Mouse (Mus musculus): ENCODE measurements around the gene Acer2. TPM values are rescaled to one million over a fixed set of nuclear protein-coding genes. Genes with fewer than 3 reads are reported as not detected.
A peak's percentile ranks its signal among the peaks of the same experiment; 100 is the strongest.

Gene Acer2
- polyA plus RNA-seq, 1 experiment from 2014 or later, result 8.1 TPM

- Histone ChIP-seq H3K4me2 (peak overlapping the region; percentile 85), H3K4me1 (peaks cover 24% of the 10 kb centered on the region), H3K9me3 (replicated peaks) (no peaks in the 10 kb centered on the region), H3K9ac (peak overlapping the region; percentile 99), H3K4me3 (peak overlapping the region; percentile 97), H3K27me3 (replicated peaks) (peaks cover 12% of the 10 kb centered on the region; the same call in 1 of the 2 replicates), H3K36me3 (peaks cover 31% of the 10 kb centered on the region), H3K27ac (peak overlapping the region; percentile 93)
- ATAC-seq, result no peak
- 58% methylated on average over 12 of the region's 12 CpGs for WGBS (ENCODE audit: insufficient replicate concordance)
These were observed 16.1 kb upstream of the Acer2 start for GRCm38 (mm10) chr4:86858070-86858440.

- 68% methylated on average over 5 of the region's 5 CpGs for WGBS (ENCODE audit: insufficient replicate concordance)
- Histone ChIP-seq H3K4me2 (no peak overlapping the region), H3K9ac (no peak overlapping the region), H3K36me3 (no peaks in the 10 kb centered on the region), H3K27ac (no peak overlapping the region), H3K9me3 (replicated peaks) (no peaks in the 10 kb centered on the region), H3K27me3 (replicated peaks) (peaks cover 23% of the 10 kb centered on the region), H3K4me1 (no peaks in the 10 kb centered on the region), H3K4me3 (no peak overlapping the region)
- ATAC-seq, result no peak
These were observed 10.1 kb upstream of the Acer2 start for GRCm38 (mm10) chr4:86864087-86864486.

- Histone ChIP-seq H3K4me1 (peaks cover 15% of the 10 kb centered on the region), H3K9me3 (replicated peaks) (no peaks in the 10 kb centered on the region)
These were observed 2.2 kb upstream of the Acer2 start for GRCm38 (mm10) chr4:86871988-86872387.

GRCm38 (mm10) chr4:86873072-86873471, 1.1 kb upstream of the Acer2 start:
- Histone ChIP-seq H3K4me1 (peaks cover 15% of the 10 kb centered on the region), H3K4me2 (no peak overlapping the region), H3K9ac (no peak overlapping the region), H3K36me3 (no peaks in the 10 kb centered on the region), H3K4me3 (no peak overlapping the region), H3K27ac (no peak overlapping the region), H3K9me3 (replicated peaks) (no peaks in the 10 kb centered on the region), H3K27me3 (replicated peaks) (peaks cover 54% of the 10 kb centered on the region)
- ATAC-seq, result no peak
- WGBS (ENCODE audit: insufficient replicate concordance), result 53% methylated on average over 4 of the region's 4 CpGs

More at GRCm38 (mm10) chr4:86871988-86872387, 2.2 kb upstream of the Acer2 start:
- Histone ChIP-seq H3K4me3 (no peak overlapping the region), H3K9ac (no peak overlapping the region), H3K36me3 (no peaks in the 10 kb centered on the region), H3K27ac (no peak overlapping the region), H3K4me2 (no peak overlapping the region), H3K27me3 (replicated peaks) (peaks cover 55% of the 10 kb centered on the region)
- ATAC-seq, result no peak

GRCm38 (mm10) chr4:86879477-86879876, 5.3 kb downstream of the Acer2 start:
- no peak overlapping the region for H3K9ac ChIP-seq
- no peak overlapping the region for H3K4me3 ChIP-seq
- H3K4me2 ChIP-seq, result no peak overlapping the region
- peaks cover 7% of the 10 kb centered on the region for H3K4me1 ChIP-seq
- WGBS (ENCODE audit: insufficient replicate concordance), result 80% methylated on average over 2 of the region's 2 CpGs
- H3K36me3 ChIP-seq, result no peaks in the 10 kb centered on the region
- no peak overlapping the region for H3K27ac ChIP-seq
- ATAC-seq, result no peak
- peaks cover 22% of the 10 kb centered on the region for H3K27me3 ChIP-seq (replicated peaks)
- H3K9me3 ChIP-seq (replicated peaks), result 0 out of 2 replicates have a peak, but pooled peaks cover 3% of the 10 kb centered on the region

- WGBS (ENCODE audit: insufficient replicate concordance), result 81% methylated on average over 4 of the region's 4 CpGs
These were observed 7.0 kb downstream of the Acer2 start for GRCm38 (mm10) chr4:86881178-86881577.

GRCm38 (mm10) chr4:86882413-86882812, 8.2 kb downstream of the Acer2 start:
- peaks cover 21% of the 10 kb centered on the region for H3K4me1 ChIP-seq
- no peak for ATAC-seq
- no peak overlapping the region for H3K4me3 ChIP-seq
- H3K27ac ChIP-seq, result no peak overlapping the region
- no peak overlapping the region for H3K4me2 ChIP-seq
- H3K27me3 ChIP-seq (replicated peaks), result no peaks in the 10 kb centered on the region; the same call in 1 of the 2 replicates
- H3K36me3 ChIP-seq, result no peaks in the 10 kb centered on the region
- H3K9me3 ChIP-seq (replicated peaks), result 0 out of 2 replicates have a peak, but pooled peaks cover 3% of the 10 kb centered on the region
- WGBS (ENCODE audit: insufficient replicate concordance), result 35% methylated on average over 2 of the region's 2 CpGs
- no peak overlapping the region for H3K9ac ChIP-seq

More at GRCm38 (mm10) chr4:86881178-86881577, 7.0 kb downstream of the Acer2 start:
- Histone ChIP-seq H3K4me3 (no peak overlapping the region), H3K36me3 (no peaks in the 10 kb centered on the region), H3K27ac (no peak overlapping the region), H3K4me2 (no peak overlapping the region), H3K9me3 (replicated peaks) (0 out of 2 replicates have a peak, but pooled peaks cover 3% of the 10 kb centered on the region), H3K9ac (no peak overlapping the region), H3K27me3 (replicated peaks) (peaks cover 6% of the 10 kb centered on the region), H3K4me1 (peaks cover 9% of the 10 kb centered on the region)
- no peak for ATAC-seq

- no peak overlapping the region for H3K27ac ChIP-seq
- H3K4me1 ChIP-seq, result peaks cover 22% of the 10 kb centered on the region
- H3K9me3 ChIP-seq (replicated peaks), result 0 out of 2 replicates have a peak, but pooled peaks cover 1% of the 10 kb centered on the region
- 0 out of 2 replicates have a peak, but pooled peaks have one; percentile 52 for ATAC-seq
- H3K36me3 ChIP-seq, result no peaks in the 10 kb centered on the region
- H3K27me3 ChIP-seq (replicated peaks), result no peaks in the 10 kb centered on the region
- 19% methylated on average over 4 of the region's 4 CpGs for WGBS (ENCODE audit: insufficient replicate concordance)
- H3K4me3 ChIP-seq, result no peak overlapping the region
- H3K4me2 ChIP-seq, result no peak overlapping the region
- H3K9ac ChIP-seq, result no peak overlapping the region
These were observed 10.7 kb downstream of the Acer2 start for GRCm38 (mm10) chr4:86884945-86885344.

- H3K9me3 ChIP-seq (replicated peaks), result no peaks in the 10 kb centered on the region
- peak overlapping the region; percentile 58 for H3K9ac ChIP-seq
- peaks cover 22% of the 10 kb centered on the region for H3K4me1 ChIP-seq
- no peaks in the 10 kb centered on the region for H3K36me3 ChIP-seq
- peak; percentile 80 for ATAC-seq
- 19% methylated on average over 12 of the region's 12 CpGs for WGBS (ENCODE audit: insufficient replicate concordance)
- peak overlapping the region; percentile 72 for H3K27ac ChIP-seq
- H3K27me3 ChIP-seq (replicated peaks), result no peaks in the 10 kb centered on the region
- peak overlapping the region; percentile 82 for H3K4me2 ChIP-seq
- peak overlapping the region; percentile 58 for H3K4me3 ChIP-seq
These were observed 11.6 kb downstream of the Acer2 start for GRCm38 (mm10) chr4:86885790-86886159.

GRCm38 (mm10) chr4:86886160-86886878, 12.1 kb downstream of the Acer2 start:
- peaks cover 22% of the 10 kb centered on the region for H3K4me1 ChIP-seq
- WGBS (ENCODE audit: insufficient replicate concordance), result 3% methylated on average over 18 of the region's 18 CpGs
- peak overlapping the region; percentile 72 for H3K27ac ChIP-seq
- ATAC-seq, result peak; percentile 81
- peak overlapping the region; percentile 82 for H3K4me2 ChIP-seq
- H3K36me3 ChIP-seq, result no peaks in the 10 kb centered on the region
- H3K9me3 ChIP-seq (replicated peaks), result no peaks in the 10 kb centered on the region
- H3K27me3 ChIP-seq (replicated peaks), result no peaks in the 10 kb centered on the region
- H3K9ac ChIP-seq, result peak overlapping the region; percentile 58
- H3K4me3 ChIP-seq, result peak overlapping the region; percentile 58

- Histone ChIP-seq H3K9ac (no peak overlapping the region), H3K4me1 (peaks cover 22% of the 10 kb centered on the region), H3K4me2 (no peak overlapping the region), H3K4me3 (no peak overlapping the region), H3K36me3 (no peaks in the 10 kb centered on the region), H3K27me3 (replicated peaks) (no peaks in the 10 kb centered on the region), H3K27ac (no peak overlapping the region), H3K9me3 (replicated peaks) (no peaks in the 10 kb centered on the region)
- no peak for ATAC-seq
- 71% methylated on average over 5 of the region's 5 CpGs for WGBS (ENCODE audit: insufficient replicate concordance)
These were observed 13.7 kb downstream of the Acer2 start for GRCm38 (mm10) chr4:86887879-86888278.

- H3K4me1 ChIP-seq, result peaks cover 6% of the 10 kb centered on the region; the same call in 1 of the 2 replicates
- WGBS (ENCODE audit: insufficient replicate concordance), result 58% methylated on average over 7 of the region's 7 CpGs
- no peak for ATAC-seq
- no peak overlapping the region for H3K27ac ChIP-seq
- H3K9me3 ChIP-seq (replicated peaks), result no peaks in the 10 kb centered on the region
- H3K4me2 ChIP-seq, result no peak overlapping the region
- no peaks in the 10 kb centered on the region for H3K27me3 ChIP-seq (replicated peaks)
- no peak overlapping the region for H3K4me3 ChIP-seq
- H3K36me3 ChIP-seq, result no peaks in the 10 kb centered on the region
- no peak overlapping the region for H3K9ac ChIP-seq
These were observed 23.2 kb downstream of the Acer2 start for GRCm38 (mm10) chr4:86897411-86897810.

Measured in liver, embryonic 12.5 days (tissue).